Mouse (Mus musculus): ENCODE data around the gene Gm13420.

DNA sequence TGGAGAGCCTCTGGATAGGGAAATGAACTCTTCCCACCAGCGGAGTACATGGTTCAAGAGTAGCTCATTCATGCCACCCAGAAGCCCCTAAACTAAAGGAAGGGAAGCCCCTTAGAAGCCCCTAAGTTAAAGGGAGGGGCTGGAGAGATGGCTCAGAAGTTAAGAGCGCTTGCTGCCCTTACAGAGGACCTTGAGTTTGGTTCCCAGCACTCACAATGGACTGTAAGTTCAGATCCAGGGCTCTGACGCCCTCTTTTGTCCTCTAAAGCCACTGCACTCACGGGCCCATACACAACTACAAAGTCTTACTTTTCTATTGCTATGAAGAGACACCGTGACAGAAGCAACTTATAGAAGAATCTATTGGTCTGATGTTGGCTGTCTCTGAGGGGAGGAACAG lies 912 bp upstream of the Gm13420 start:
- TF ChIP-seq CTCF (IDR thresholded peaks at IDR 0.05; ENCODE audit: low read depth) (no peak), EP300 (IDR thresholded peaks at IDR 0.05; ENCODE audit: low read depth) (no peak)
